Mouse (Mus musculus): Measurements from ENCODE around the gene Ak9. TPM values are rescaled to one million over a fixed set of nuclear protein-coding genes. Genes with fewer than 3 reads are reported as not detected.

Ak9 gene
- polyA plus RNA-seq, 1 experiment: not detected

DNA sequence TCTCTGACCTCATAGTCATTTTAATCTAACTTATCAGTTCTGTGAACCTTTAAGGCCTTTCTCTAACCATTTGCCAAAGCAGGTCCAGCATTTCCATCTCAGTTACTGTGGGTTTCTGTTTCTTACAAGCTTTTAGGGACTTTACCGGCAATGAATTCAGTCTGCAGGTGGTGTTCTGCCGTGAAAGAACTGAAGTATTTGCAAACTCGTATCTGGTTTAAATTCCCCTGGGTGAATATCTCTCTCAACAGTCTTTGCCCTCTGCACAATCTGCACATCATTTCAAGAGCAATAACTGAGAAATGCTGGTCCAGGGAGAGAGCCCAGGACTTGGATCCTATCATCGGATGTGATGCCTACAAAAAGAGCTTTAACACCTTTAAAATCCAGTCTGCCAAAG lies 4.4 kb downstream of the Ak9 start:
- H3K4me3 ChIP-seq: no peak overlapping the region
- H3K4me2 ChIP-seq (ENCODE audit: low read depth): no peak overlapping the region
- H3K79me2 ChIP-seq (ENCODE audit: control insufficient read depth, insufficient read depth): no peaks in the 10 kb centered on the region
- no peaks in the 10 kb centered on the region for H3K36me3 ChIP-seq (ENCODE audit: control insufficient read depth, insufficient read depth)
- TF ChIP-seq REST (IDR thresholded peaks at IDR 0.05; ENCODE audit: insufficient read depth, insufficient read length) (no peak), TCF3 (IDR thresholded peaks at IDR 0.05; ENCODE audit: insufficient read length, low read depth) (no peak), MAX (IDR thresholded peaks at IDR 0.05; ENCODE audit: low read depth) (no peak), USF1 (IDR thresholded peaks at IDR 0.05; ENCODE audit: low read depth) (no peak), MYOG (IDR thresholded peaks at IDR 0.05; ENCODE audit: control insufficient read depth in 1 of 3, insufficient read depth in 1 of 3, insufficient read length in 2 of 3, low read depth in 2 of 3) (no peak), TCF12 (IDR thresholded peaks at IDR 0.05; ENCODE audit: insufficient read depth, poor library complexity, severe bottlenecking) (no peak), E2F4 (IDR thresholded peaks at IDR 0.05; ENCODE audit: insufficient read depth) (no peak), MYOD1 (IDR thresholded peaks at IDR 0.05; ENCODE audit: control insufficient read depth in 1 of 3, insufficient read length in 2 of 3, low read depth in 2 of 3) (no peak), POLR2AphosphoS2 (IDR thresholded peaks at IDR 0.05; ENCODE audit: insufficient read length, low read depth) (no peak), SRF (IDR thresholded peaks at IDR 0.05; ENCODE audit: control insufficient read depth, insufficient read length, low read depth) (no peak), CEBPB (IDR thresholded peaks at IDR 0.05; ENCODE audit: insufficient read depth, poor library complexity, severe bottlenecking) (no peak), POLR2A (IDR thresholded peaks at IDR 0.05; ENCODE audit: insufficient read length, low read depth) (no peak)
- no peak overlapping the region for H3ac ChIP-seq (ENCODE audit: control insufficient read depth, insufficient read length)
- H3K27me3 ChIP-seq (ENCODE audit: control insufficient read depth, insufficient read depth, insufficient read length): no peaks in the 10 kb centered on the region

DNA sequence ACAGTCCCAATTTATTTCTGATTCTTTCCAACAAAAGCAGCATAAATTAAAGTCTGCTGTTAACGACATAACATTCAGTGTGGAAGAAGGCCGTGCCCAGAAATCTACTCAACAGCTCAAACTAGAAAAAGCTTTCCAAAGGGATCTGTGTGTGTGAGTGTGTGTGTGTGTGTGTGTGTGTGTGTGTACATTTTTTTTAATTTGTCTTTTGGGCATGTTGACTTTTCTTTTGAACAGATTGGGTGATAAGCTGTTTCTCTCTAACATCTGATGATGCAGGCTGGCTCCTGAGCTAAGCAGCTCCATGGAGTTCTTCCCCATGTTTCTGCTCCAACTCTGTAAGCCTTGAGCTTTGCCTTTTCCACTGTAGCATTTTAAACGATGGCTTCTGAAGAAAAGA lies 12.1 kb downstream of the Ak9 start:
- Histone ChIP-seq H3K4me2 (ENCODE audit: low read depth) (no peak overlapping the region), H3K4me3 (no peak overlapping the region), H3K27me3 (ENCODE audit: control insufficient read depth, insufficient read depth, insufficient read length) (no peaks in the 10 kb centered on the region), H3ac (ENCODE audit: control insufficient read depth, insufficient read length) (no peak overlapping the region), H3K36me3 (ENCODE audit: control insufficient read depth, insufficient read depth) (no peaks in the 10 kb centered on the region), H3K79me2 (ENCODE audit: control insufficient read depth, insufficient read depth) (no peaks in the 10 kb centered on the region)
- TF ChIP-seq MAX (IDR thresholded peaks at IDR 0.05; ENCODE audit: low read depth) (no peak), USF1 (IDR thresholded peaks at IDR 0.05; ENCODE audit: low read depth) (no peak), MYOG (IDR thresholded peaks at IDR 0.05; ENCODE audit: control insufficient read depth in 1 of 3, insufficient read depth in 1 of 3, insufficient read length in 2 of 3, low read depth in 2 of 3) (no peak), CEBPB (IDR thresholded peaks at IDR 0.05; ENCODE audit: insufficient read depth, poor library complexity, severe bottlenecking) (no peak), POLR2AphosphoS2 (IDR thresholded peaks at IDR 0.05; ENCODE audit: insufficient read length, low read depth) (no peak), SRF (IDR thresholded peaks at IDR 0.05; ENCODE audit: control insufficient read depth, insufficient read length, low read depth) (no peak), TCF3 (IDR thresholded peaks at IDR 0.05; ENCODE audit: insufficient read length, low read depth) (no peak), E2F4 (IDR thresholded peaks at IDR 0.05; ENCODE audit: insufficient read depth) (no peak), TCF12 (IDR thresholded peaks at IDR 0.05; ENCODE audit: insufficient read depth, poor library complexity, severe bottlenecking) (no peak), MYOD1 (IDR thresholded peaks at IDR 0.05; ENCODE audit: control insufficient read depth in 1 of 3, insufficient read length in 2 of 3, low read depth in 2 of 3) (no peak), POLR2A (IDR thresholded peaks at IDR 0.05; ENCODE audit: insufficient read length, low read depth) (no peak), REST (IDR thresholded peaks at IDR 0.05; ENCODE audit: insufficient read depth, insufficient read length) (no peak)

DNA sequence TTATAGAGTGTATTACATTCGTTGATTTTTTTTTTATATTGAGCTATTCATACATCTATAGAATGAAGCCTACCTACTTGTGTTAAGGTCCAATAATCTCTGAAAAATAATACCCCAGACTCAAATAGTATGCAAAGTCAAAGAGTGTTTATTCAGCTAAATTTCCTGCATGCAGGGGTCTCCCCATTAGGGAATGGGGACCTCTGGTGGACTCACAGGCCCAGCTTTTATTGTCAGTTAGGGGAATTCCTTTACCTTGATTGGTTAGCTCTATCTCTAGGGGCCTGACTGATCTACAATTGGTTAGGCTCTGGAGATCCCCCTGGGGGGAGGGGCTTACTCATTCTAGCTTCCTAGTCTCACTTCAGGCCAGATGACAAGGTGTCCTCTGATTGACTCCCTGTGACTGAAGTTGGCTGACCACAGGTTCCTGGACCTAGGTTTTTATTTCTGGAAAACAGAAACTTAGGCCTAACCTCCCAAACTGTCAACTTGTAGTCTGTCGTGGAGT lies 28.8 kb downstream of the Ak9 start:
- TF ChIP-seq E2F4 (IDR thresholded peaks at IDR 0.05; ENCODE audit: insufficient read depth) (no peak), MYOD1 (IDR thresholded peaks at IDR 0.05; ENCODE audit: control insufficient read depth in 1 of 3, insufficient read length in 2 of 3, low read depth in 2 of 3) (no peak), TCF3 (IDR thresholded peaks at IDR 0.05; ENCODE audit: insufficient read length, low read depth) (no peak), REST (IDR thresholded peaks at IDR 0.05; ENCODE audit: insufficient read depth, insufficient read length) (no peak), MAX (IDR thresholded peaks at IDR 0.05; ENCODE audit: low read depth) (no peak), USF1 (IDR thresholded peaks at IDR 0.05; ENCODE audit: low read depth) (no peak), MYOG (IDR thresholded peaks at IDR 0.05; ENCODE audit: control insufficient read depth in 1 of 3, insufficient read depth in 1 of 3, insufficient read length in 2 of 3, low read depth in 2 of 3) (no peak), POLR2A (IDR thresholded peaks at IDR 0.05; ENCODE audit: insufficient read length, low read depth) (no peak), CEBPB (IDR thresholded peaks at IDR 0.05; ENCODE audit: insufficient read depth, poor library complexity, severe bottlenecking) (no peak)
- H3K79me2 ChIP-seq (ENCODE audit: control insufficient read depth, insufficient read depth): no peaks in the 10 kb centered on the region
- no peaks in the 10 kb centered on the region for H3K36me3 ChIP-seq (ENCODE audit: control insufficient read depth, insufficient read depth)
- H3K4me2 ChIP-seq (ENCODE audit: low read depth): no peak overlapping the region
- H3ac ChIP-seq (ENCODE audit: control insufficient read depth, insufficient read length): no peak overlapping the region
- no peak overlapping the region for H3K4me3 ChIP-seq
- no peaks in the 10 kb centered on the region for H3K27me3 ChIP-seq (ENCODE audit: control insufficient read depth, insufficient read depth, insufficient read length)

DNA sequence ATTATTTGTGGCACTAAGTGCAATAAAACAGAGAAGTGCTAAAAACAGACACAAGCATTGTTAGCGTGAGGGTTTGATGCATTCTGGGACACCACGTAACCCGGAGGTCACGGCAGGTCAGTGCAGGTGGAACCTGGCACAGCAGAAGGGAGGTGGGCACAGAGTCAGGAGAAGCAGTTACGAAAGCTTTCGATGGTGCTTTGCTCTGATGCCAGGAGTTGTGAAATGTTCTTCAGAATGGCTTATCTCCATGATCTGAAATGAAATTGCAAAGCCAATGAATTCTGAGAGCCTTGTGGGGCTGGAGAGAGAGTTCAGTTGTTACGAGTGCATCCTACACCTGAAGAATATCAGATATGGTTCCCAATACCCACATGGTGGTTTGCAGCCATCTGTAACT lies 37.6 kb downstream of the Ak9 start:
- Histone ChIP-seq H3K79me2 (ENCODE audit: control insufficient read depth, insufficient read depth) (no peaks in the 10 kb centered on the region), H3K27me3 (ENCODE audit: control insufficient read depth, insufficient read depth, insufficient read length) (no peaks in the 10 kb centered on the region), H3ac (ENCODE audit: control insufficient read depth, insufficient read length) (no peak overlapping the region), H3K4me3 (no peak overlapping the region), H3K4me2 (ENCODE audit: low read depth) (no peak overlapping the region), H3K36me3 (ENCODE audit: control insufficient read depth, insufficient read depth) (no peaks in the 10 kb centered on the region)
- no peak for TF ChIP-seq TCF3 (IDR thresholded peaks at IDR 0.05; ENCODE audit: insufficient read length, low read depth)
- TF ChIP-seq REST (IDR thresholded peaks at IDR 0.05; ENCODE audit: insufficient read depth, insufficient read length): no peak
- no peak for TF ChIP-seq POLR2A (IDR thresholded peaks at IDR 0.05; ENCODE audit: insufficient read length, low read depth)
- no peak for TF ChIP-seq MYOD1 (IDR thresholded peaks at IDR 0.05; ENCODE audit: control insufficient read depth in 1 of 3, insufficient read length in 2 of 3, low read depth in 2 of 3)
- no peak for TF ChIP-seq SRF (IDR thresholded peaks at IDR 0.05; ENCODE audit: control insufficient read depth, insufficient read length, low read depth)
- no peak for TF ChIP-seq POLR2AphosphoS2 (IDR thresholded peaks at IDR 0.05; ENCODE audit: insufficient read length, low read depth)
- no peak for TF ChIP-seq USF1 (IDR thresholded peaks at IDR 0.05; ENCODE audit: low read depth)
- TF ChIP-seq MYOG (IDR thresholded peaks at IDR 0.05; ENCODE audit: control insufficient read depth in 1 of 3, insufficient read depth in 1 of 3, insufficient read length in 2 of 3, low read depth in 2 of 3): no peak
- no peak for TF ChIP-seq TCF12 (IDR thresholded peaks at IDR 0.05; ENCODE audit: insufficient read depth, poor library complexity, severe bottlenecking)
- TF ChIP-seq CEBPB (IDR thresholded peaks at IDR 0.05; ENCODE audit: insufficient read depth, poor library complexity, severe bottlenecking): no peak
- TF ChIP-seq E2F4 (IDR thresholded peaks at IDR 0.05; ENCODE audit: insufficient read depth): no peak
- no peak for TF ChIP-seq MAX (IDR thresholded peaks at IDR 0.05; ENCODE audit: low read depth)
